Mouse (Mus musculus) CH12.LX (cell line): ENCODE measurements around the gene Zfp780b.
"Not testable (repeated sequence)": the region's sequence is repeated elsewhere in the genome, so short reads cannot be mapped to it uniquely, and the experiment has no call there.

Experiments
- CTCF ChIP-seq, 2 experiments: IDR thresholded peaks in 1 of 2; conservative IDR thresholded peaks in 1 of 2; 2 replicates each; pipeline ENCODE4 v1.5.1; 2011 to 2012; ENCODE audit warnings: low read depth in 2 of 2, low read length in 2 of 2, improper control_type of control experiment in 1 of 2, inconsistent platforms in 1 of 2, mild to moderate bottlenecking in 1 of 2, moderate library complexity in 1 of 2
- EP300 ChIP-seq: IDR thresholded peaks from 2 replicates; pipeline ENCODE4 v1.6.1; 2011; ENCODE audit warnings: low read length, improper control_type of control experiment
- KAT2A ChIP-seq: IDR thresholded peaks from 2 replicates; pipeline ENCODE4 v1.6.1; 2012; ENCODE audit warnings: low read length, improper control_type of control experiment, inconsistent platforms; ENCODE audit not compliant: insufficient replicate concordance
- MEF2A ChIP-seq: IDR thresholded peaks from 2 replicates; pipeline ENCODE4 v1.6.1; 2014; ENCODE audit warnings: low read depth, mild to moderate bottlenecking, inconsistent platforms, low read length, improper control_type of control experiment, borderline replicate concordance
- RCOR1 ChIP-seq: conservative IDR thresholded peaks from 2 replicates; pipeline ENCODE4 v1.6.1; 2012; ENCODE audit warnings: low read depth, mild to moderate bottlenecking, inconsistent platforms, low read length, improper control_type of control experiment
- USF1 ChIP-seq: IDR thresholded peaks from 2 replicates; pipeline ENCODE4 v1.6.1; 2014; ENCODE audit warnings: low read depth, mild to moderate bottlenecking, inconsistent platforms, low read length, improper control_type of control experiment
- ZMIZ1 ChIP-seq: IDR thresholded peaks from 2 replicates; pipeline ENCODE4 v1.6.1; 2012; ENCODE audit warnings: low read depth, mild to moderate bottlenecking, inconsistent platforms, low read length, improper control_type of control experiment
- ZNF384 ChIP-seq: IDR thresholded peaks from 2 replicates; pipeline ENCODE4 v1.6.1; 2012; ENCODE audit warnings: low read depth, low read length, improper control_type of control experiment, inconsistent platforms

DNA sequence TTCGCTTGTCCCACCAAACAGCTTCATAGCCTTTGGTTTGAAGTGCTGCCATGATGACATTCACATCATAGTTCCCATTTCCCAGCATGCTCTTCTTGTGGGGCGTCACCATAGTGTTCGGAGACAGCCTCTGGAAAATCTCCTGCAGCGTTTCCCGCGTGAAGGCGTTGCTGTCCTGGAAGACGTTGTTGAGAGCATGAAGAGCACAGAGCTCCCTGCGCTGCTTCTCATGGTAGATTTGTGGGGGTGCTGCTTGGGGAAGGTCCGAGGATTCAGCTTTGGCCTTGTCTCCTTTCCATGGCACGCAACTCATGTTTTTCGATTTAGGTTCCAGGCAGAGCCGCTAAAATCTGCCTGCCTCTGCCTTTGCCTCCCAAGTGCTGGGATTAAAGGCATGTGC, 29.5 kb downstream of the Zfp780b start:
- TF ChIP-seq CTCF (conservative IDR thresholded peaks at IDR 0.05 in 1 of 2, IDR thresholded peaks at IDR 0.05 in 1 of 2; ENCODE audit: low read depth in 2 of 2, low read length in 2 of 2); KAT2A; USF1; EP300; RCOR1; ZNF384; MEF2A; ZMIZ1: not testable (repeated sequence)
